In the genomic region with DNA sequence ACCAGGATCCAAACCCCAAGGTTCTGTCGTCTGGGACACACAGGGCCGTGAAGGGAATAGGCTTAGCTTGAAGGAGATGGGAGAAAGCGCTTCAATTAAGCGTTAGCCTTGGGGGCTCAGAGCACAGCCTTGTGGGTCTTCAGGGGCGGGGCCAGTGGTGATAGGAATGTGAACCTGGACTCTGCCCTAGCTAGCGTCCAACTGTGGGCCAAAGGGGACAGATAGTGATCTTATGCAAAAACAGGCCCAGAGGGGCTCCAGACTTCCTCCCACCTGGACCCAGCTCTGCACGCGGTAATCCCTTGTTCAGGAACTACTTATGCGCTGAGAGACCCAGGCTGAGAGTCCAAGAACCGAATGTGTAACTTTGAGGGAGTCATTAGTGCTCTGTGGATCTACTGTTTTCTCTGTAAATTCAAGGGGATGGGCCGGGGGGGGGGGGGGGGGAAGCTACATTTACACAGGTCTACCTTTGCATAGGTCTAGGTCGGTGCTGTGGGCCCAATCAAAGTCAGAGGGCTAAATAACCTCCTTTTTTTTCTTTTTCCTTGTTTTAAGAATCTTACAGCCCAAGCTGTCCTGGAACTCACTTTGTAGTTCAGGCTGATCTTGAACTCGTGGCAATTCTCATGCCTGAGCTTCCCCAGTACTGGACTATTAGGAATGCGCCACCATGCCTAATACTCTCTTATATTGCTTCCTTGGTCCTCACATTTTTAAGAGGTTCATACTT, we compare ENCODE assay signal across 8 mouse cellular contexts. TPM values are rescaled to one million over a fixed set of nuclear protein-coding genes. Genes with fewer than 3 reads are reported as not detected.
DNase-seq lines count a peak whose midpoint lies in the region; ATAC-seq and TF ChIP-seq lines count a peak whose summit lies in the region.

No protein-coding gene starts in this region.

- WGBS in forebrain, postnatal 0 days = 26% methylated on average over 13 of the region's 14 CpGs
- 21% methylated on average over 14 of the region's 14 CpGs for WGBS in liver, postnatal 0 days (ENCODE audit: insufficient replicate concordance)

- H3K4me1 ChIP-seq in E14TG2a.4 (replicated peaks; ENCODE audit: low read depth, low read length) = peaks cover 60% of the 10 kb centered on the region
- no peaks in the 10 kb centered on the region for H3K4me1 ChIP-seq in forebrain, postnatal 0 days (ENCODE audit: insufficient read depth)
- H3K4me1 ChIP-seq in liver, postnatal 0 days (ENCODE audit: insufficient read depth) = peaks cover 21% of the 10 kb centered on the region

- no peak for DNase-seq in gastrocnemius, adult 2 months
- no peak for DNase-seq in gastrocnemius, postnatal 25 days
- no peak for DNase-seq in forebrain, postnatal 0 days
- peak; percentile 57 for DNase-seq in liver, postnatal 0 days
- DNase-seq in gastrocnemius, postnatal 4 days (ENCODE audit: low spot score in 2 of 2) = no peak
- DNase-seq in urinary bladder, postnatal 25 days (ENCODE audit: low spot score) = no peak

- intact Hi-C loops in gastrocnemius, adult 2 months (cut with DNase I) = no loop called here

- no peaks in the 10 kb centered on the region for H3K9me3 ChIP-seq in E14TG2a.4 (ENCODE audit: low read length)
- no peaks in the 10 kb centered on the region for H3K9me3 ChIP-seq in forebrain, postnatal 0 days (ENCODE audit: low read length)
- no peaks in the 10 kb centered on the region for H3K9me3 ChIP-seq in liver, postnatal 0 days (ENCODE audit: low read length)

- H3K9ac ChIP-seq in forebrain, postnatal 0 days = peak overlapping the region; percentile 45
- peak overlapping the region; percentile 81 for H3K9ac ChIP-seq in liver, postnatal 0 days (replicated peaks)

- peak overlapping the region; percentile 83 for H3K27ac ChIP-seq in gastrocnemius, adult 2 months
- peak overlapping the region; percentile 57; the same call in 1 of the 2 replicates for H3K27ac ChIP-seq in forebrain, postnatal 0 days (ENCODE audit: low read depth, low read length)
- H3K27ac ChIP-seq in liver, postnatal 0 days (ENCODE audit: low read depth) = peak overlapping the region; percentile 94

- no peak for TF ChIP-seq EP300 in liver, postnatal 0 days (IDR thresholded peaks at IDR 0.05; ENCODE audit: low read depth)

- no peak for ATAC-seq in forebrain, postnatal 0 days
- ATAC-seq in liver, postnatal 0 days = peak; percentile 58
- no peak for ATAC-seq in activated CD4-positive, CD25-positive, alpha-beta regulatory T cell, adult 4 months

- peak overlapping the region; percentile 56 for H3K4me2 ChIP-seq in forebrain, postnatal 0 days (ENCODE audit: low read depth)
- H3K4me2 ChIP-seq in liver, postnatal 0 days (ENCODE audit: low read depth, low read length) = peak overlapping the region; percentile 87

- peaks cover 5% of the 10 kb centered on the region for H3K27me3 ChIP-seq in E14TG2a.4 (ENCODE audit: insufficient read depth, low read length)
- no peaks in the 10 kb centered on the region for H3K27me3 ChIP-seq in forebrain, postnatal 0 days (ENCODE audit: insufficient read depth, low read length)
- no peaks in the 10 kb centered on the region for H3K27me3 ChIP-seq in liver, postnatal 0 days (ENCODE audit: insufficient read depth, low read length)

- peak overlapping the region; percentile 72 for H3K4me3 ChIP-seq in gastrocnemius, adult 2 months
- peak overlapping the region; percentile 92 for H3K4me3 ChIP-seq in E14TG2a.4 (replicated peaks; ENCODE audit: low read length)
- peak overlapping the region; percentile 48 for H3K4me3 ChIP-seq in forebrain, postnatal 0 days (ENCODE audit: low read depth, low read length)
- H3K4me3 ChIP-seq in liver, postnatal 0 days (ENCODE audit: low read depth, low read length) = peak overlapping the region; percentile 69

- no peak for TF ChIP-seq CTCF in gastrocnemius, adult 2 months (IDR thresholded peaks at IDR 0.05)
- TF ChIP-seq CTCF in E14TG2a.4 (conservative IDR thresholded peaks at IDR 0.05; ENCODE audit: low read length) = no peak
- TF ChIP-seq CTCF in forebrain, postnatal 0 days (IDR thresholded peaks at IDR 0.05; ENCODE audit: low read depth) = no peak
- no peak for TF ChIP-seq CTCF in liver, postnatal 0 days (IDR thresholded peaks at IDR 0.05; ENCODE audit: low read depth)

- H3K36me3 ChIP-seq in E14TG2a.4 (ENCODE audit: insufficient read depth, low read length) = peaks cover 44% of the 10 kb centered on the region
- H3K36me3 ChIP-seq in forebrain, postnatal 0 days (ENCODE audit: insufficient read depth) = no peaks in the 10 kb centered on the region; the same call in 1 of the 2 replicates
- H3K36me3 ChIP-seq in liver, postnatal 0 days (replicated peaks; ENCODE audit: insufficient read depth, low read length) = peaks cover 18% of the 10 kb centered on the region

RNA-seq across cellular contexts. Expression of a gene that starts 0.8 kb away (rescaled TPM):
- 1 to 10 TPM; 3.0 to 3.8 TPM for total RNA-seq in gastrocnemius, adult 2 months (2021)
- 1 to 10 TPM; 3.6 to 4.3 TPM for total RNA-seq in gastrocnemius, postnatal 25 days (2021)
- 42.6 and 52.2 TPM in 2 replicates for total RNA-seq in forebrain, postnatal 0 days (2014; rRNA removed)
- polyA plus RNA-seq in forebrain, postnatal 0 days (2015; fragmentation: Nextera tagmentation; extraction: Ambion mirVana) = 61.1 and 66.4 TPM in 2 replicates
- polyA plus RNA-seq in liver, postnatal 0 days (2015; fragmentation: Nextera tagmentation; extraction: Ambion mirVana) = 317 and 319 TPM in 2 replicates
- 10 to 100 TPM; 32.7 to 40.0 TPM for total RNA-seq in gastrocnemius, postnatal 4 days (2021)
- polyA plus RNA-seq in activated CD4-positive, CD25-positive, alpha-beta regulatory T cell, adult 4 months (2017; shearing (Covaris generic)) = 10 to 100 TPM; 23.0 to 25.3 TPM

RNA-seq across cellular contexts. Expression of a gene that starts 16.1 kb away (rescaled TPM):
- 10 to 100 TPM; 55.9 to 58.7 TPM for total RNA-seq in gastrocnemius, adult 2 months (2021)
- total RNA-seq in gastrocnemius, postnatal 25 days (2021) = 10 to 100 TPM; 65.8 to 68.4 TPM
- total RNA-seq in forebrain, postnatal 0 days (2014; rRNA removed) = 730 and 936 TPM in 2 replicates
- polyA plus RNA-seq in forebrain, postnatal 0 days (2015; fragmentation: Nextera tagmentation; extraction: Ambion mirVana) = 2,422 and 2,718 TPM in 2 replicates
- polyA plus RNA-seq in liver, postnatal 0 days (2015; fragmentation: Nextera tagmentation; extraction: Ambion mirVana) = 647 and 656 TPM in 2 replicates
- 100 to 1,000 TPM; 383 to 437 TPM for total RNA-seq in gastrocnemius, postnatal 4 days (2021)
- 1,000 to 10,000 TPM; 1,520 to 1,873 TPM for polyA plus RNA-seq in activated CD4-positive, CD25-positive, alpha-beta regulatory T cell, adult 4 months (2017; shearing (Covaris generic))

RNA-seq across cellular contexts. Expression of a gene that starts 18.4 kb away (rescaled TPM):
- total RNA-seq in gastrocnemius, adult 2 months (2021) = 1 to 10 TPM; 7.0 to 7.4 TPM
- 1 to 10 TPM; 6.1 to 6.6 TPM for total RNA-seq in gastrocnemius, postnatal 25 days (2021)
- total RNA-seq in forebrain, postnatal 0 days (2014; rRNA removed) = 38.9 and 43.8 TPM in 2 replicates
- 18.7 and 22.5 TPM in 2 replicates for polyA plus RNA-seq in forebrain, postnatal 0 days (2015; fragmentation: Nextera tagmentation; extraction: Ambion mirVana)
- polyA plus RNA-seq in liver, postnatal 0 days (2015; fragmentation: Nextera tagmentation; extraction: Ambion mirVana) = 3.9 and 5.1 TPM in 2 replicates
- total RNA-seq in gastrocnemius, postnatal 4 days (2021) = 10 to 100 TPM; 25.9 to 26.0 TPM
- 10 to 100 TPM; 10.4 to 12.3 TPM for polyA plus RNA-seq in activated CD4-positive, CD25-positive, alpha-beta regulatory T cell, adult 4 months (2017; shearing (Covaris generic))

RNA-seq across cellular contexts. Expression of a gene that starts 37.2 kb away (rescaled TPM):
- 1 to 10 TPM; 4.2 to 4.5 TPM for total RNA-seq in gastrocnemius, adult 2 months (2021)
- 1 to 10 TPM; 4.2 to 4.5 TPM for total RNA-seq in gastrocnemius, postnatal 25 days (2021)
- 0.46 and 1.1 TPM in 2 replicates for total RNA-seq in forebrain, postnatal 0 days (2014; rRNA removed)
- polyA plus RNA-seq in forebrain, postnatal 0 days (2015; fragmentation: Nextera tagmentation; extraction: Ambion mirVana) = 0.93 and 1.3 TPM in 2 replicates
- polyA plus RNA-seq in liver, postnatal 0 days (2015; fragmentation: Nextera tagmentation; extraction: Ambion mirVana) = 0.21 and 0.34 TPM in 2 replicates
- total RNA-seq in gastrocnemius, postnatal 4 days (2021) = 1 to 10 TPM; 5.1 to 6.2 TPM
- not detected for polyA plus RNA-seq in activated CD4-positive, CD25-positive, alpha-beta regulatory T cell, adult 4 months (2017; shearing (Covaris generic))

Comparison
In these comparisons a context has a peak if more than half of its experiments do, and no peak if none do; other contexts are left out.
1. RNA of a gene that starts 16.1 kb away (total RNA-seq): 730 to 936 TPM in forebrain, postnatal 0 days and 383 to 437 TPM in gastrocnemius, postnatal 4 days; 65.8 to 68.4 TPM in gastrocnemius, postnatal 25 days and 55.9 to 58.7 TPM in gastrocnemius, adult 2 months; every median in the first group is over 4 times any median in the second.
2. Peak in every context shown above with its lines, with median percentiles within 50 percentile points of each other: H3K27ac ChIP-seq and H3K4me3 ChIP-seq.